Mouse (Mus musculus) intestine, embryonic 16.5 days (tissue): Measurements from ENCODE around the gene Tmem40. TPM values are rescaled to one million over a fixed set of nuclear protein-coding genes. Genes with fewer than 3 reads are reported as not detected.
A peak's percentile ranks its signal among the peaks of the same experiment; 100 is the strongest.

Source experiments
- ATAC-seq: fragments of 200-750 bp; cut with Nextera tagmentation; 2 replicates; pipeline ENCODE4 v1.8.0; 2017; ENCODE audit warnings: moderate TSS enrichment, moderate library complexity
- H3K27ac ChIP-seq: fragments of 300-500 bp; sonication (generic); 2 replicates; pipeline ENCODE4 v1.5.1; 2014; ENCODE audit warnings: mild to moderate bottlenecking, low read length
- H3K27me3 ChIP-seq: fragments of 300-500 bp; sonication (generic); replicated peaks from 2 replicates; pipeline ENCODE4 v1.6.1; 2014; ENCODE audit warnings: low read length, control low read depth, mixed read lengths; ENCODE audit not compliant: control insufficient read depth, insufficient read depth
- H3K36me3 ChIP-seq: fragments of 300-500 bp; sonication (generic); 2 replicates; pipeline ENCODE4 v1.6.1; 2014; ENCODE audit warnings: low read length, control low read depth; ENCODE audit not compliant: control insufficient read depth, insufficient read depth
- H3K4me1 ChIP-seq: fragments of 300-500 bp; sonication (generic); 2 replicates; pipeline ENCODE4 v1.6.1; 2014; ENCODE audit warnings: low read length, control low read depth, mixed read lengths; ENCODE audit not compliant: control insufficient read depth, insufficient read depth
- H3K4me2 ChIP-seq: fragments of 300-500 bp; sonication (generic); 2 replicates; pipeline ENCODE4 v1.6.1; 2014; ENCODE audit warnings: low read depth, low read length, control low read depth
- H3K4me3 ChIP-seq: fragments of 300-500 bp; sonication (generic); 2 replicates; pipeline ENCODE4 v1.5.1; 2014; ENCODE audit warnings: mild to moderate bottlenecking, low read length
- H3K9ac ChIP-seq: fragments of 300-500 bp; sonication (generic); 2 replicates; pipeline ENCODE4 v1.6.1; 2014; ENCODE audit warnings: low read depth, low read length
- H3K9me3 ChIP-seq: fragments of 300-500 bp; sonication (generic); 2 replicates; pipeline ENCODE4 v1.6.1; 2016; ENCODE audit warnings: low read length, control low read depth; ENCODE audit not compliant: control insufficient read depth
- WGBS: fragments of 180-500 bp; shearing (Covaris S2); extraction: QIAGEN DNeasy Blood & Tissue Kit; methylation state at CpG from one replicate; pipeline ENCODE4 v1.1.7; 2014; 5-methylcytosine and 5-hydroxymethylcytosine counted together
- polyA plus RNA-seq: library from polyadenylated mRNA; unstranded; fragments of >200 nt; fragmentation: Nextera tagmentation; extraction: Ambion mirVana; gene quantifications from 2 replicates; pipeline ENCODE4 v1.2.1, GENCODE M21; 2015

The Tmem40 gene
- polyA plus RNA-seq, 1 experiment from 2014 or later = 1.5 TPM

- no peak overlapping the region for H3K4me2 ChIP-seq
- H3K27ac ChIP-seq = no peak overlapping the region
- WGBS = 88% methylated on average over 21 of the region's 21 CpGs
Observed at GRCm38 (mm10) chr6:115792691-115793215, 30.5 kb upstream of the Tmem40 start.

DNA sequence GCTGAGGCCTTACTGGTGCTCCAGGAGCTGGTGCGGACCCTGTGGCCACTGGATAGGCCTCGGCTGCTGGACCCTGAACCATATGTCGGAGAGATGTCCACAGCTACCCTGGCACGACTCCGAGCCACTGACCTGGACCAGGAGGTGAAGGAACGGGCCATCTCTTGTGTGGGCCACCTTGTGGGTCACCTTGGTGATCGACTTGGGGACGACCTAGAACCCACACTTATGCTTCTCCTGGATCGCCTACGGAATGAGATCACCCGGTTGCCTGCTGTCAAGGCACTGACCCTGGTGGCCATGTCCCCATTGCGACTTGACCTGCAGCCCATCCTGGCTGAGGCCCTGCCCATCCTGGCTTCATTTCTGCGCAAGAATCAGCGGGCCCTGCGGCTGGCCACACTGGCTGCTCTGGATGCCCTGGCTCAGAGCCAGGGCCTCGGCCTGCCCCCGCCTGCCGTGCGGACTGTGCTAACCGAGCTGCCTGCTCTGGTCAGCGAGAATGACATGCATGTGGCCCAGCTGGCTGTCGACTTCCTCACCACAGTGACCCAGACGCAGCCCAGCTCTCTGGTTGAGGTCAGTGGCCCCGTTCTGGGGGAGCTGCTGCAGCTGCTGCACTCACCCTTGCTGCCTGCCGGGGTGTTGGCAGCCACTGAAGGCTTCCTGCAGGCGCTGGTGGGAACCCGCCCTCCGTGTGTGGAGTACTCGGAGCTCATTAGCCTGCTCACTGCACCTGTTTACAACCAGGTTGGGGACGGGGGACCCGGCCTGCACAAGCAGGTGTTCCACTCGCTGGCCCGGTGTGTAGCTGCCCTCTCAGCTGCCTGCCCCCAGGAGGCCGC is 29.9 kb upstream of the Tmem40 start:
- H3K4me2 ChIP-seq = no peak overlapping the region
- 82% methylated on average over 34 of the region's 34 CpGs for WGBS
- H3K27ac ChIP-seq = no peak overlapping the region
- ATAC-seq = peak; percentile 21; the same call in 1 of the 2 replicates
- no peak overlapping the region for H3K9ac ChIP-seq
- no peaks in the 10 kb centered on the region for H3K9me3 ChIP-seq
- H3K36me3 ChIP-seq = peaks cover 16% of the 10 kb centered on the region; the same call in 1 of the 2 replicates
- no peak overlapping the region for H3K4me3 ChIP-seq
- no peaks in the 10 kb centered on the region for H3K4me1 ChIP-seq
- no peaks in the 10 kb centered on the region for H3K27me3 ChIP-seq

More at GRCm38 (mm10) chr6:115792691-115793215, 30.5 kb upstream of the Tmem40 start:
- Histone ChIP-seq H3K36me3 (peaks cover 16% of the 10 kb centered on the region; the same call in 1 of the 2 replicates), H3K4me3 (no peak overlapping the region), H3K9me3 (no peaks in the 10 kb centered on the region), H3K9ac (no peak overlapping the region), H3K4me1 (no peaks in the 10 kb centered on the region), H3K27me3 (no peaks in the 10 kb centered on the region)
- 0 out of 2 replicates have a peak, but pooled peaks have one; percentile 33 for ATAC-seq

- Histone ChIP-seq H3K4me1 (no peaks in the 10 kb centered on the region), H3K4me2 (no peak overlapping the region), H3K9ac (no peak overlapping the region), H3K36me3 (peaks cover 18% of the 10 kb centered on the region; the same call in 1 of the 2 replicates), H3K4me3 (no peak overlapping the region), H3K27me3 (no peaks in the 10 kb centered on the region), H3K27ac (no peak overlapping the region), H3K9me3 (no peaks in the 10 kb centered on the region)
- 80% methylated on average over 10 of the region's 10 CpGs for WGBS
- no peak for ATAC-seq
Observed at GRCm38 (mm10) chr6:115791016-115791415, 28.8 kb upstream of the Tmem40 start.

GRCm38 (mm10) chr6:115782781-115783180 is 20.6 kb upstream of the Tmem40 start:
- ATAC-seq = no peak
- H3K9ac ChIP-seq = no peak overlapping the region
- 86% methylated on average over 3 of the region's 3 CpGs for WGBS
- peaks cover 7% of the 10 kb centered on the region for H3K36me3 ChIP-seq
- H3K27ac ChIP-seq = no peak overlapping the region
- no peak overlapping the region for H3K4me2 ChIP-seq
- no peaks in the 10 kb centered on the region for H3K9me3 ChIP-seq
- no peak overlapping the region for H3K4me3 ChIP-seq
- no peaks in the 10 kb centered on the region for H3K4me1 ChIP-seq
- H3K27me3 ChIP-seq = no peaks in the 10 kb centered on the region

DNA sequence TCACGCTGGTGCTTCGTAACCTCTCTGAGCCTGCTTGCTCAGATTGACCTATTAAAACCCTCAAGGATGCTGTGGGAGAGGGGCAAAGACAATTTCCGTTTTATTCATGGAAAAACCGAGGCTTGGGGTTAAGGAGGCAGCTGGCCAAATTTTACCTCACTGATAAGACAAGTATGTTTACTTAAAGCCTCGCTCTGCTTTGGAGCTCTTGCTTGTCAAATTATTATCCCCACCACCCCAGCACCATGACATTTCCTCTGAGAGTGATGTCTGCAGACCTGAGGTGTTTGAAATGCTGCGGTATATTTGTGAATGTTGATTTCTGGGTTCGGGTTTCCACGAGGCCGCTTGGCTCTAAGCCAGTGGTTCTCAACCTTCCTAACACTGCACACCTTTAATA is 14.2 kb upstream of the Tmem40 start:
- no peak for ATAC-seq
- 38% methylated on average over 9 of the region's 9 CpGs for WGBS
- Histone ChIP-seq H3K27ac (no peak overlapping the region), H3K4me1 (peaks cover 18% of the 10 kb centered on the region), H3K4me3 (peak overlapping the region; percentile 2), H3K4me2 (peak overlapping the region; percentile 93), H3K9me3 (no peaks in the 10 kb centered on the region), H3K27me3 (no peaks in the 10 kb centered on the region), H3K9ac (no peak overlapping the region), H3K36me3 (no peaks in the 10 kb centered on the region)

DNA sequence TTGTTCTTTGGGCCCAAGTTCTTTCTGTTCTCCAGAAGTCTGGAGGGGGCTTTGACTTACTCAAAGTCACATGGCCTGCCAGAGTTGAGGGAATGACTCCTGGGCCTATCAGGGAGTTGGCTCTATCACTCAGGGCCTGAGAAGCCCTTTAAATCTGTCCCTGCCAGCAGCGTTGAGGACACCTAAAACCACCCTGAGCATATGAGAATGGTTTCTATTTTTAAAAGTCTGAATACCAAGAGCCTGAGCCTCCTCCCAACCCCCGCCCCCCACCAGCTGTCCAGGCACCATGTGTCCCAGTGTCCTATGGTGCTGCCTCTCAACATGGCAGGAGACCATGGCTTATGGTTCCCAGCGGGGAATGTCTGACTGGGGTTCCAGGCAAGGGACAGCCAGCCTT is 13.6 kb upstream of the Tmem40 start:
- no peak for ATAC-seq
- Histone ChIP-seq H3K27ac (peak overlapping the region; percentile 5; the same call in 1 of the 2 replicates), H3K36me3 (no peaks in the 10 kb centered on the region), H3K27me3 (no peaks in the 10 kb centered on the region), H3K9ac (peak overlapping the region; percentile 79), H3K4me3 (peak overlapping the region; percentile 74), H3K4me2 (peak overlapping the region; percentile 93), H3K9me3 (no peaks in the 10 kb centered on the region), H3K4me1 (peaks cover 20% of the 10 kb centered on the region)
- 54% methylated on average over 3 of the region's 3 CpGs for WGBS

DNA sequence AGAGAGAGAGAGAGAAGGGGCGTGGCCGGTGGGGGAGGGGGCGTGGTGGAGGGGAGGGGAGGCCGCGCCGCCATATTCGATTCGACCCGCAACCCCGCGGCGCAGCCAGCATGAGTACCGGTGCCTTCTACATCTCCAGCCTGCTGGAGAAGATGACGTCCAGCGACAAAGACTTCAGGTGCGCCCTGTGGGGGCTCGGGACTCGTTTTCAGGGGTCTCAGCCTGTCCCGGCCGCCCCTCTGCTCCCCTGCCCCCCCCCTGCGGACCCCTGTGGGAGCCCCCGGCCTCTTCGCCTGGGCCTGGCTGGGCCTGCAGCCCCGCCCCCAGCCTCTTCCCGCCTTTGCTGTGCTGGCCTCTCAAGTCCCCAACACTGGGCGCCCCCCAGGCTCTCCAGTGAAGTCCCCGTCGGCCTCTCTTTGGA is 12.3 kb upstream of the Tmem40 start, which contains the start of gene Cand2:
TSS of gene Cand2 (plus strand) at position 38 of the 421 bp plus-strand sequence.
- ATAC-seq = peak; percentile 77
- WGBS = 2% methylated on average over 24 of the region's 28 CpGs
- Histone ChIP-seq H3K27ac (peak within 1 kb of the TSS; percentile 60), H3K27me3 (no peaks in the 10 kb centered on the region), H3K9me3 (no peaks in the 10 kb centered on the region), H3K4me3 (peak within 1 kb of the TSS; percentile 74), H3K9ac (peak within 1 kb of the TSS; percentile 79), H3K4me2 (peak within 1 kb of the TSS; percentile 93), H3K4me1 (peaks cover 20% of the 10 kb centered on the region), H3K36me3 (no peaks in the 10 kb centered on the region)

DNA sequence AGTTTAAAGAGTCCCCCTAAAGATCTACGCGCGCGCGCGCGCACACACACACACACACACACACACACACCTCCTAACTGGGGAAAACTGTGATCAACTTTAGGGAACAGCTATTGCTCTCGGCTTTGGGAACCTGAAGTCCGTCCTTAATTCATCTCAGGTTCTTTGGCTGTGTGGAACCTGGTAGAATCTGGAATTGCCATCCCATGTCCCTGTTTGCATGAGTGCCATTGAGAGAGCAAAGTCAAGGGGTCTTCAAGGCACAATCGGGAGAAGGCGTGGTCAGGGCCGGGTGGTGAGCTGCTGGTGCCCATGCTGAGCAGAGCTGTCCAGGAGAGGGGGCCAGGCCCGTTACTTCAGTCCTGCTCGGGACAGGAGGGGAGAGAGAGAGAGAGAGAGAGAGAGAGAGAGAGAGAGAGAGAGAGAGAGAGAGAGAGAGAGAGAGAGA is 11.8 kb upstream of the Tmem40 start:
- peak overlapping the region; percentile 74 for H3K4me3 ChIP-seq
- H3K27ac ChIP-seq = no peak overlapping the region
- peak overlapping the region; percentile 62 for H3K9ac ChIP-seq

GRCm38 (mm10) chr6:115772604-115773003 is 10.4 kb upstream of the Tmem40 start:
- Histone ChIP-seq H3K4me3 (no peak overlapping the region), H3K9ac (no peak overlapping the region), H3K36me3 (no peaks in the 10 kb centered on the region), H3K27ac (no peak overlapping the region), H3K27me3 (no peaks in the 10 kb centered on the region), H3K9me3 (no peaks in the 10 kb centered on the region), H3K4me1 (peaks cover 24% of the 10 kb centered on the region), H3K4me2 (no peak overlapping the region)
- ATAC-seq = no peak
- 94% methylated on average over 1 of the region's 1 CpGs for WGBS

More for the DNA sequence above, 11.8 kb upstream of the Tmem40 start:
- H3K9me3 ChIP-seq = no peaks in the 10 kb centered on the region
- peak; percentile 74 for ATAC-seq
- H3K27me3 ChIP-seq = no peaks in the 10 kb centered on the region
- H3K36me3 ChIP-seq = no peaks in the 10 kb centered on the region
- peaks cover 20% of the 10 kb centered on the region for H3K4me1 ChIP-seq
- 2% methylated on average over 14 of the region's 14 CpGs for WGBS
- peak overlapping the region; percentile 93 for H3K4me2 ChIP-seq
